Mouse (Mus musculus): ENCODE data around the gene Spem1. TPM values are rescaled to one million over a fixed set of nuclear protein-coding genes. Genes with fewer than 3 reads are reported as not detected.

The Spem1 gene
- polyA plus RNA-seq, 1 experiment from 2014 or later: 0.44 TPM

- H3K9ac ChIP-seq: peak within 1 kb of the TSS; percentile 98
- peaks cover 14% of the 10 kb centered on the region for H3K36me3 ChIP-seq (replicated peaks; ENCODE audit: control insufficient read depth, insufficient read depth)
- H3K27me3 ChIP-seq (ENCODE audit: control insufficient read depth, insufficient read depth, low read length): no peaks in the 10 kb centered on the region
- ATAC-seq (ENCODE audit: low FRiP score): peak; percentile 74
- peak within 1 kb of the TSS; percentile 95 for H3K4me3 ChIP-seq (replicated peaks; ENCODE audit: low read length)
- peak within 1 kb of the TSS; percentile 98 for H3K27ac ChIP-seq
- H3K4me2 ChIP-seq (replicated peaks): peak within 1 kb of the TSS; percentile 99
- no peaks in the 10 kb centered on the region for H3K9me3 ChIP-seq (ENCODE audit: control insufficient read depth, low read length)
- peaks cover 35% of the 10 kb centered on the region for H3K4me1 ChIP-seq (replicated peaks; ENCODE audit: control insufficient read depth, insufficient read depth, low read length)
- DNase-seq (ENCODE audit: low spot score): peak; percentile 86
- 0% methylated on average over 30 of the region's 32 CpGs for WGBS
Observed at GRCm38 (mm10) chr11:69837604-69837951, 15.6 kb upstream of the Spem1 start, which contains the start of gene Nlgn2. TSS of gene Nlgn2 (minus strand) at chr11:69837784.

- H3K9me3 ChIP-seq (ENCODE audit: control insufficient read depth, low read length): no peaks in the 10 kb centered on the region
- WGBS: under 1% methylated on average over 47 of the region's 52 CpGs
- H3K27me3 ChIP-seq (ENCODE audit: control insufficient read depth, insufficient read depth, low read length): no peaks in the 10 kb centered on the region
- ATAC-seq (ENCODE audit: low FRiP score): no peak
- peak overlapping the region; percentile 98 for H3K27ac ChIP-seq
- H3K4me3 ChIP-seq (replicated peaks; ENCODE audit: low read length): peak overlapping the region; percentile 95
- H3K9ac ChIP-seq: peak overlapping the region; percentile 98
- peaks cover 21% of the 10 kb centered on the region for H3K36me3 ChIP-seq (replicated peaks; ENCODE audit: control insufficient read depth, insufficient read depth)
- DNase-seq (ENCODE audit: low spot score): peak; percentile 50
- H3K4me1 ChIP-seq (replicated peaks; ENCODE audit: control insufficient read depth, insufficient read depth, low read length): peaks cover 35% of the 10 kb centered on the region
- peak overlapping the region; percentile 99 for H3K4me2 ChIP-seq (replicated peaks)
Observed at GRCm38 (mm10) chr11:69836703-69837576, 15.0 kb upstream of the Spem1 start.

- peaks cover 35% of the 10 kb centered on the region for H3K4me1 ChIP-seq (replicated peaks; ENCODE audit: control insufficient read depth, insufficient read depth, low read length)
- no peaks in the 10 kb centered on the region for H3K27me3 ChIP-seq (ENCODE audit: control insufficient read depth, insufficient read depth, low read length)
- no peak for DNase-seq (ENCODE audit: low spot score)
- H3K9ac ChIP-seq: peak overlapping the region; percentile 98
- H3K9me3 ChIP-seq (ENCODE audit: control insufficient read depth, low read length): no peaks in the 10 kb centered on the region
- WGBS: 0% methylated on average over 4 of the region's 4 CpGs
- H3K36me3 ChIP-seq (replicated peaks; ENCODE audit: control insufficient read depth, insufficient read depth): peaks cover 29% of the 10 kb centered on the region
- ATAC-seq (ENCODE audit: low FRiP score): no peak
- peak overlapping the region; percentile 98 for H3K27ac ChIP-seq
- H3K4me3 ChIP-seq (replicated peaks; ENCODE audit: low read length): peak overlapping the region; percentile 95
- peak overlapping the region; percentile 99 for H3K4me2 ChIP-seq (replicated peaks)
Observed at GRCm38 (mm10) chr11:69835966-69836335, 14.0 kb upstream of the Spem1 start.

- H3K36me3 ChIP-seq (replicated peaks; ENCODE audit: control insufficient read depth, insufficient read depth): peaks cover 34% of the 10 kb centered on the region
- no peak for ATAC-seq (ENCODE audit: low FRiP score)
- peak overlapping the region; percentile 98 for H3K9ac ChIP-seq
- peaks cover 35% of the 10 kb centered on the region for H3K4me1 ChIP-seq (replicated peaks; ENCODE audit: control insufficient read depth, insufficient read depth, low read length)
- H3K27ac ChIP-seq: peak overlapping the region; percentile 98
- no peaks in the 10 kb centered on the region for H3K9me3 ChIP-seq (ENCODE audit: control insufficient read depth, low read length)
- no peaks in the 10 kb centered on the region for H3K27me3 ChIP-seq (ENCODE audit: control insufficient read depth, insufficient read depth, low read length)
- H3K4me3 ChIP-seq (replicated peaks; ENCODE audit: low read length): peak overlapping the region; percentile 95
- peak overlapping the region; percentile 99 for H3K4me2 ChIP-seq (replicated peaks)
- whole genome bisulfite sequencing: under 1% methylated on average over 9 of the region's 9 CpGs
- no peak for DNase-seq (ENCODE audit: low spot score)
Observed at GRCm38 (mm10) chr11:69835326-69835965, 13.5 kb upstream of the Spem1 start.

GRCm38 (mm10) chr11:69834001-69834549 lies 12.1 kb upstream of the Spem1 start:
- DNase-seq (ENCODE audit: low spot score) (no peak), ATAC-seq (ENCODE audit: low FRiP score) (no peak)
- H3K9me3 ChIP-seq (ENCODE audit: control insufficient read depth, low read length): no peaks in the 10 kb centered on the region
- H3K27ac ChIP-seq: peak overlapping the region; percentile 38; the same call in 1 of the 2 replicates
- peaks cover 31% of the 10 kb centered on the region for H3K4me1 ChIP-seq (replicated peaks; ENCODE audit: control insufficient read depth, insufficient read depth, low read length)
- H3K27me3 ChIP-seq (ENCODE audit: control insufficient read depth, insufficient read depth, low read length): no peaks in the 10 kb centered on the region
- H3K36me3 ChIP-seq (replicated peaks; ENCODE audit: control insufficient read depth, insufficient read depth): peaks cover 44% of the 10 kb centered on the region
- 6% methylated on average over 37 of the region's 48 CpGs for WGBS
- peak overlapping the region; percentile 99 for H3K4me2 ChIP-seq (replicated peaks)
- peak overlapping the region; percentile 95 for H3K4me3 ChIP-seq (replicated peaks; ENCODE audit: low read length)
- peak overlapping the region; percentile 98 for H3K9ac ChIP-seq

- H3K27ac ChIP-seq: no peak overlapping the region
- DNase-seq (ENCODE audit: low spot score) (no peak), ATAC-seq (ENCODE audit: low FRiP score) (no peak)
- WGBS: 45% methylated on average over 8 of the region's 8 CpGs
- peak overlapping the region; percentile 99 for H3K4me2 ChIP-seq (replicated peaks)
- no peaks in the 10 kb centered on the region for H3K9me3 ChIP-seq (ENCODE audit: control insufficient read depth, low read length)
- H3K4me1 ChIP-seq (replicated peaks; ENCODE audit: control insufficient read depth, insufficient read depth, low read length): peaks cover 26% of the 10 kb centered on the region
- peaks cover 49% of the 10 kb centered on the region for H3K36me3 ChIP-seq (replicated peaks; ENCODE audit: control insufficient read depth, insufficient read depth)
- H3K27me3 ChIP-seq (ENCODE audit: control insufficient read depth, insufficient read depth, low read length): no peaks in the 10 kb centered on the region
- peak overlapping the region; percentile 95 for H3K4me3 ChIP-seq (replicated peaks; ENCODE audit: low read length)
- H3K9ac ChIP-seq: peak overlapping the region; percentile 98
Observed at GRCm38 (mm10) chr11:69833554-69833953, 11.6 kb upstream of the Spem1 start.

GRCm38 (mm10) chr11:69828832-69829231 lies 6.9 kb upstream of the Spem1 start:
- ATAC-seq (ENCODE audit: low FRiP score): no peak
- H3K9me3 ChIP-seq (ENCODE audit: control insufficient read depth, low read length): no peaks in the 10 kb centered on the region
- no peak overlapping the region for H3K27ac ChIP-seq
- H3K4me2 ChIP-seq (replicated peaks): no peak overlapping the region
- no peak for DNase-seq (ENCODE audit: low spot score)
- H3K27me3 ChIP-seq (ENCODE audit: control insufficient read depth, insufficient read depth, low read length): no peaks in the 10 kb centered on the region
- 55% methylated on average over 5 of the region's 5 CpGs for WGBS
- H3K9ac ChIP-seq: no peak overlapping the region
- no peak overlapping the region for H3K4me3 ChIP-seq (replicated peaks; ENCODE audit: low read length)
- H3K4me1 ChIP-seq (replicated peaks; ENCODE audit: control insufficient read depth, insufficient read depth, low read length): peaks cover 3% of the 10 kb centered on the region
- H3K36me3 ChIP-seq (replicated peaks; ENCODE audit: control insufficient read depth, insufficient read depth): peaks cover 95% of the 10 kb centered on the region

GRCm38 (mm10) chr11:69823456-69823855 lies 1.5 kb upstream of the Spem1 start:
- Histone ChIP-seq H3K9me3 (ENCODE audit: control insufficient read depth, low read length) (no peaks in the 10 kb centered on the region), H3K27me3 (ENCODE audit: control insufficient read depth, insufficient read depth, low read length) (no peaks in the 10 kb centered on the region), H3K9ac (no peak overlapping the region), H3K36me3 (replicated peaks; ENCODE audit: control insufficient read depth, insufficient read depth) (peaks cover 49% of the 10 kb centered on the region), H3K4me2 (replicated peaks) (no peak overlapping the region), H3K4me3 (replicated peaks; ENCODE audit: low read length) (no peak overlapping the region), H3K4me1 (replicated peaks; ENCODE audit: control insufficient read depth, insufficient read depth, low read length) (no peaks in the 10 kb centered on the region), H3K27ac (no peak overlapping the region)
- ATAC-seq (ENCODE audit: low FRiP score): no peak
- 69% methylated on average over 2 of the region's 2 CpGs for WGBS
- no peak for DNase-seq (ENCODE audit: low spot score)

- Histone ChIP-seq H3K4me1 (replicated peaks; ENCODE audit: control insufficient read depth, insufficient read depth, low read length) (no peaks in the 10 kb centered on the region), H3K36me3 (replicated peaks; ENCODE audit: control insufficient read depth, insufficient read depth) (peaks cover 4% of the 10 kb centered on the region), H3K9ac (no peak overlapping the region), H3K9me3 (ENCODE audit: control insufficient read depth, low read length) (no peaks in the 10 kb centered on the region), H3K27ac (no peak overlapping the region), H3K27me3 (ENCODE audit: control insufficient read depth, insufficient read depth, low read length) (no peaks in the 10 kb centered on the region), H3K4me2 (replicated peaks) (no peak overlapping the region), H3K4me3 (replicated peaks; ENCODE audit: low read length) (no peak overlapping the region)
- DNase-seq (ENCODE audit: low spot score): no peak
- WGBS: 93% methylated on average over 8 of the region's 8 CpGs
- no peak for ATAC-seq (ENCODE audit: low FRiP score)
Observed at GRCm38 (mm10) chr11:69818871-69819270, 3.1 kb downstream of the Spem1 start.
